Mouse (Mus musculus) adrenal gland, postnatal 14 days (tissue): ENCODE results near the gene Thada. TPM values are rescaled to one million over a fixed set of nuclear protein-coding genes. Genes with fewer than 3 reads are reported as not detected.

Experiments used
- DNase-seq: peaks from one replicate; pipeline ENCODE4 v3.0.0; 2021; ENCODE audit warnings: mixed read lengths
- total RNA-seq: library from RNA; stranded (reverse); gene quantifications from 2 replicates; pipeline ENCODE4 v1.2.3, GENCODE M21; 2021

Gene Thada
- total RNA-seq, 1 experiment from 2014 or later: 18.9 TPM

DNA sequence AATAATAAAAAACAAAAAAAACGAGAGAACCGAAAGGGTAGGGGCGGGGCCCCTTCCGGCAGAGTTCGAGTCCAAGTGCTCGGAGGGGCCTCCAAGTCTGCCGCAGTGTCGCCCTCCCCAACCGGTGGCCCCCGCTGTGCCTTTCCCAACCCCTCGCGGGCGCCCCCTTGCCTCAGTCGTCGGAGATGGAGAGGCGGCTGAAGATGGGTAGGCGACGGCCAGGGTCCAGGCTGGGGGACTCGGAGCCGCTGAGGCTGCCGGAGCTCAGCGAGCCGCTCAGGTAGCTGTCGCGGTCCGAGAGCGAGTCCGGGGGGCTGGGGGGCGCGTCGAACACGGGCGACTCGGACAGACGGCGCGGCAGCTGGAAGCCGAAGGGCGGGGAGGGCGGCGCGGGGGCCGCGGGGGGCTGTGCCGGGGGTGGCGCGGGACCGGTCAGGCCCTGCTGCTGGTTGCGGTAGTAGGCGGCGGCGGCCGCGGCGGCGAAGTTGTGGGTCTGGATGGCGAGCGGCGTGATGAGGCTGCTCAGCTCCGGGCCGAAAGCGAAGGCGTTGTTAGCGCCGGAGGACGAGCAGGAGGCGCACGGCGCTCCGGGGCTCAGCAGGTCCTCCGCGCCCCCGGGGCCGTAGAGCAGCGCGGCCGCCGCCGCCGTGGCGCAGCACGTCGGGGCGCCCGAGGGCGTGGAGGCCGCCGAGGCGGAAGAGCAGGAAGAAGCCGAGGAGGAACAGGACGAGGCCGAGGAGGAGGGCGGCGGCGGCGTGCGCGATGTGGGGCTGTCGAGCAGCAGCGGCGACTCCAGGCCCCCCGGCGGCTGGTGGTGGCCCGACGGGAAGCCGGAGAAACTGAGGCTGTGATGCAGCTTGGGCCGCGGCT lies 280.2 kb downstream of the Thada start:
- peak; percentile 78 for DNase-seq

DNA sequence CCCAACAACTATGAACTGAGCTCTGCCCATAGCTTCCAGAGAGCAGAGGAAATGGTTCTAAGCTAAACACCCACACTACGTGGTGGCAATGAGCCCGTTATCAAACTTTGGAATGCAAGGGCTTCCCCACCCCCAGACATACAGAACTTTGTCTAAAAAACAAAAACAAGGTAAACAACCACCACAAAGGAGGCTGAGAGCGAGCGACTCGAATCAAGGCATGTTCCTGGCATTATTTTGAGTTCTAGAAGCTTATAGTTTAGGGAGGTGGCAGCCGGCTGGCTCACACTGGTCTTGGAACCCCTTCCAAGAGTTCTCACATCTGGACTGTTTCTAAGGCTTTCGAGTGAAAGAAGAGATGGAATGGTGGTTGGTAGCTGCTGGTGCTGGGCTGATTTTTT lies 281.0 kb downstream of the Thada start:
- no peak for DNase-seq

DNA sequence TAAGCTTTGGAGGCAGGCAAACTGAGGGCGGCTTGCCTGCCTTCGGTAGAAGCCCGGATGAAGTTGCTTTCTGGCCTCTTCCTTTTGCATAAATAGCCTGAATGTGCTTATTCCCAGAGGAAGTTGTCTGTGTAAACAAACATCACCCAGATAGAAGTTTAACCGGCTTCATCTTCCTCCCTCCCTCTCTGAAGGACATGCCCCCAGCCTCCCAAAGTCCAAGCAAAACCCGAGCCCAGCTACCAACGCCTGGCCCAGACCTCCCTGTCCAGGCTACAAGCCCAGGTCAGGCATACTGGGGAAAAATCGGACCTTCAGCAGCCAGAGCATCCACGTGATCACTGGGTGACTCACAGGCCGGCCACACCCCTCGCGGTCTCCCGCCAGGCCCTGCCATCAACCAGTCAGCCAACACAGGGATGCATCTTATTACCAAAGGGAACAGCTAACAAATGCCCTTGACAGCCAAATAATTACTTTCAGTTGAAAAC lies 282.7 kb downstream of the Thada start:
- peak; percentile 96 for DNase-seq

DNA sequence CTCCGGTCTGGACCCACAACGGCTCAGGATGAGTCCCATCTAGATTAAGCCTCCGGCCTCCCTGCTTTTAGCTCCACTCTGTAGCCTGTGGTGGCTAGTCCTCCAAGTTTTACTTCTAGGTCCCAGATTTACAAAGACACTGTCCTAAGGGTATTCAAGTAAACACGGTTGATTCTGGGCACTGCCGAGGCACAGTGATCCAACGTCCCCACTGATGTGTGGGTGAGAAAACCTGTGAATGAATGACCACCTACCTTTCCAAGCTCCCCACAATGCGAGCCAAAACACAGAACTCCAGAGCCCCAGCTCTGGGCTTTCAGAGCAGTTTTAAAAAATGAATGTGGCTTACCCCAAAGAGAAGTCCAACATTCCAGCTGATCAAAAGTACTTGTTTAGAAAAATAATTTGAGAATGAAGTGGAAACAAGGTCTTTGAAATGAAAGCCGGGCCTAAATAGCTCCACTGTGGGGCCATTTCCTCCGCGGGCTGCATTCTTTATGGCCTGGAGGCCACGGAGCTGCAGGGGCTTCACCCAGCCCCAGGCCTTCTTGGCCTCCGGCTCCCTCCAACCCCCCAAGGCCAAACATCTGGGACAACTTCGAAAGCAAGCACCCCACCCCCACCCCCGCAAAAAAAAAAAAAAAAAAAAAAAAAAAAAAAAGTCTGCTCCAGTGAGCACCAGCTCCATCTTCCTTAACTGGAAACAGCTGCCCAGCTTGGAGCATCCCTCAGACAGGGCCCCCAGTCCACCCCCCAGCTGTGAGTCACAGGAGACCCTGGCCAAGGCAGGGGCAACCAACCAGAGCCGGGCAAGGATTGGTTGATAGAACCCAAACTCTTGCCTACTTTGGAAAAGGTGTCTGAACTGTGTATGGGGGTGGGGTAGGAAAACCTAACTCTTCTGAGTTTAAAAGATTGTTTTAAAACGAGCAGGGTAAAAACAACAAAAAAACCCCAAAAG lies 283.4 kb downstream of the Thada start:
- DNase-seq: no peak

DNA sequence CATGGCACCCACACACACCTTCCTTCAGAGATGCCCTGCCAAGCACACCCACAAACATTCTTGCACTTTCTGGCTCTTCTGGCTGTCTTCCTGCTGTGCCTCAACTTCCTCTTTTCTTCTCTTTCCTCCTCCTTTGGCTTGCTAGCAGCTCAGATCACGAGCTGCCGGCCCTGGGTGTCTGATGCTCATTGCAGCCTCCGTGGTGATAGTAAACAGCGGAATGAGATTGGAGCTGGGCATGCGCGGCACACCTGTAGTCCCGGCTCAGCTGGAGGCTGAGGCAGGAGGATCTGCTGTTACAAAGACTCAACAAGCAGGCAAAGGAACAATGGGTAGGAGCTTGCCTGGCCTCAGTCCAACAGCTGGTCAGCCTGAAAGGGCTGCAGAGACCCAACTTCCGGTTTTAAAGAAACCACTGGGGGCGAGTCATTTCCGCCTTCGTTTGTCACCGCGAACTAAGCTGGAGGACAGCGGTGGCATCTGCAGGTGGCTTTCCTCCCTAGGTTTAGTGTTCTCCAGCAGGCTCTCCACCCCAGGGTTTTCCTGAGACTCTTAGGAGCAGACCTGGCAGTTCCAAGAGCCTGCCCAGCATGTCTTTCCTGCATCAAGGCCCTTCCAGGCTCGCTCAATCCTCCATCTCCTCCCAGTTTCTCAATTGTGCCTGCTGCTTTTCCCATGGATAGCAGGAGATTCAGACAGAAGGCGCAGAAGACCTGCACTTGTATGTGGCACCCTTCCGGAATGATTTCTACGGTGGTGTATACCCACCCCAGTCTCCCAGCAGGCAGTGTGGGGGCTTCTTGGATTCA lies 284.3 kb downstream of the Thada start:
- peak; percentile 67 for DNase-seq

DNA sequence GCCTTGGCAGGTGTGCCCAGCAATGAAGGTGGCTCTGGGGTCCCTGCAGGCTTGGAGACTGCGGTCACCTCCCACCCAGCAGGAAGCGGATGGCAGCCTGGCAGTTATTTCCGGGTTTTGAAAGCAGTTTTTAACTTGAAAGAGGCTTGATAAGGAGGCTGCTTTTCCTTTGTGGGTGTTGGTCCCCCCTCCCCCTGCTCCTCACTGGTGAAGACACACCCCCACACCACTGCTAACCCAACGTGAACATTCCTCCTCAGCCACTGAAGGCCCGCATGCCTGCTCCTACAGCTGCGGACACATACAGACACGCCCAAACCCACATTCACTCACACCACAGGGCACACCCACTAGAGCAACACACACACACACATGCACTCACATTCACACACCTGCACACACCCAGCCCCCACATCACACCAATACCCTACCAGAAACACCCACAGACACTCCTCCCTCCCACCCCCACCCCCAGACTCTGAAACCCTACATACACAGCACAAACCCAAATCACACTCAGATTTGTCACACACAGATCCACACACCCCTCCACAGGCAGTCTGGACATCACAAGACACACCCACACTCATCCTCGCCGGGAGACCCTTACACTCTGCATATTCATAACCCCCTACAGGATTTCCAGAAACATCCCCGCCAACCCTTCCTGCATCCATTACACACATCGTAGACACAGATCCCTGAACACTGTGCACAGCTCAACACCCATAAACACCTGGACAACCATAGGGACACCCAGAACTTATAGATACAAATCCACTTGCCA lies 285.1 kb downstream of the Thada start:
- DNase-seq: peak; percentile 68

DNA sequence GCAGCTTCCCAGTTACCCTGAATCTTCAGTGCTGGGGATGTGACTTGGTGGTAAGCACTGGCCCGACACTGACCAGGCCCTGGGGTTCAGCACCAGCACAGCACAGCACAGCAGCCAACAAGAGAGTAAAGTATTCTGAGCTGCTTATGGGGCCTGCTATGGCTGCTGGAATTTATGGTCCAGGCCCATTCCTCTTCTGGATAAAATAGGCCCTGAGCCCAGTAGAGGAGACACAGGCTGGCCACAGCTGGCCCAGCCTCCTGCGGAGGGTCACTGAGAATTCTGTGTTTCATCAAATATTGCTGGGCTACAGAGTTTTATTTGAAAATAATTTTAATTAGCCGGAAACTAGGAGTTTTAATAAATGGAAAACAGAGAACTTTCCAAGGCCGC lies 286.0 kb downstream of the Thada start:
- no peak for DNase-seq

DNA sequence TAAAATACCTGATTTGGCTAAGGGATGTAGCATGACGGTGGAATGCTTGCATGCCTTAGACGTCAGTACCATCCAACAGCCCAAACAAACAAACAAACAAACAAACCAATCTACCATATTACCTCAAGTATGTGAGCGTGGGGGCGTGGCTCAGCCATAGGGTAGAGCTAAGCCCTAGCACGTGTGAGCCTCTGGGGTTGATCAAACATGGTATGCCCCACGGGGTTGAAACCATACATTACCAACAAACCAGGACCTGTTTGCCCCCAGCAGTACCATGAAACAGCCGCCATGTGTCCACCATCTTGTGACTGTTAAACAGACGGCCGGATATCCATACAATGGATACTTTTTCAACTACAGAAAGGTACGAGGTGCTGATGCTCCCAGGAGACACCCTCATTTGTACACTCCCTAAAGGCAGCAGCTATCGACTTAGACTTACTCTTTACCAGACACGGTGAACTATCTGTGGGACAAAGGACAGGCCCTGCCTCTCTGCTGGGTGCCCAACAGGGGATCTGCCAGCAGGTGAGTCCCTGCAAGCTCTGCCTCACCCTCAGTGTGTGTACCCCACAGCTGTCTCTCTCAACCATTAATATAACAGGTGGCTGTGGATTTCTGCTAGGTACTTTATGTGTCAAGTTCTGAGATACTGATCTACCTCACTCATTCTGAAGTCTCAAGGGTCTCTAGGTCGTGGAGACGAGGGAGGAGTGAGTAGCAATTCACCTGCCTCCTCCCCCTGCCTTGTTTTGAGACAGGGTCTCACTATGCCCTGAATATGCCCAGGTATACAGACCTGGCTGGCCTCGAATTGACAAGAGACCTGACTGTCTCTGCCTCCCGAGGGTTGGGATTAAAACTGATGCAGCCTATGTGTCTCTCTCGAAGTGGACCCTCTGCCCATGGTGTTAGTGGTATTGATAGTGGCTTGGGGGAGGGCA lies 286.7 kb downstream of the Thada start:
- DNase-seq: no peak

DNA sequence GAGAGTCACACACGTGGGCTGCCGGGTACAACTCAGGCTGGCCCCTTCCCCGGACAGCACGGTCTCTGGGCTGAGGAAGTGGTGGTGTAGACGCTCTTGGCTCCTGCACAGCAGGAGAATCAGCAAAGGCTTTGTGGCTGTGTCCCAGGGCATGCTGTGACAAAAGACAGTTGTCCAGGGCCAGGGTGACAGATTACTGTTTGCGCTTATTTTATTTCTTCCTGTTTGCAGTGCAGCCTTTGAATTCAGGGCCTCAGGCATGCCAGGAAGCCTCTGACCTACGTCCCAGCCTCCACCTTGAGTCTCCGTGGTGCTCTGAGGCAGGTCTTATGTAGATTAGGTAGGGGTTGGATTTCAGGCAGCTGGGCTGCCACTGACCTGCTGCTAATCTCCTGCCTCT lies 288.5 kb downstream of the Thada start:
- DNase-seq: peak; percentile 42

DNA sequence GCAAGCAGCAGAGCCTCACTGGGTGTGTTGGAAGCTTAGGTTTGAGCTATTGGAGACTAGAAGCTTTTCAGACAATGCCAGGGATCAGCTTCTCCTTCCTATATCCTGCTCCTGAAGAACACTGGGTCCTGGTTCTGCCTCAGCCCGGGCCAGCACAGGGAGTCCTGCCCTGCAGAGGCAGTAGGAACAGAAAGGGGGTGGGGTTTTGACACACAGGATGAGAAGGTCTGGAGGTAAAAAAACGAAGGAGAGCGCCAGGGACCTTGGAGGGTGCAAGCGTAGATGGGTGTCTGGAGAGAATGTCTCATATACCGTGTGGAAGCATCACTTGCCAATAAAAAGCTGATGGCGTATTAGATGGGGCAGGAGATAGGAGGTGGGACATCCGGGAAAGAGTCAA lies 289.6 kb downstream of the Thada start:
- DNase-seq: no peak

DNA sequence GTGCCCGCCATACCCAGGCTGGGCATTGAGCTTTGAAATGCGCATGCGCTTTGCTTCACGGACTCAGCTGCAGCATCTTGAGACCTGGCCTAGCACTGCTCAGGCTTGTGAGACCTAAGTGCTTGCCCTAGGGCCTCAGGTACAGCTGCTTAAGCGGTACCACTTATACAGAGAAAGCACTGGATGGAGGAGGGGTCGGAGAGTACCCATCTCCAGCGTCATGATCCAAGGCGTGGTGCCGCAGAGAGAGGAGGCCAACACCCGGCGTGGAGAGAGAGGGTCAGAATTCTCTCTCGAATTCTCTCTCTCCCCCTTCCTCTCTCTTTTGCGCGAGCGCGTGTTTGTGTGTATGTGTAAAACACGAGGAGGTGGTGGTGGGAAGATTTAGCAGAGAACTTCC lies 290.8 kb downstream of the Thada start:
- DNase-seq: no peak

DNA sequence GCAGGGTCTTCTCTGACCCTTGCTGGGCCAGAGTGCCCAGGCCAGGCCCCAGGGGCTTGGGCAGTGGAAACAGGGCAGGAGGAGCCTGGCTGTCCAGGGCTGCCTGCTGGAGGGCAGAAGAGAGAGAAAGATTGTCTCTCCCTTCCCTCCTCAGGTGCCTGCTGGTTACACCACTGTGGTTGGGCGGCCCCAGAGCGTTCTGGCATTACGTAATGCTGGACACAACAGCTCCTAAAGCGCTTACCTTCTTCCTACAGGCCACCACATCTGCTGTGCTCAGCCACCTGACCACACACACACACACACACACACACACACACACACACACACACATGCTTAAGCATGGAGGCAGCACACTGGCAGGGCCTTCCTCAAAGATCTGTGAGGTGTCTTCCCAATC lies 298.6 kb downstream of the Thada start:
- no peak for DNase-seq

DNA sequence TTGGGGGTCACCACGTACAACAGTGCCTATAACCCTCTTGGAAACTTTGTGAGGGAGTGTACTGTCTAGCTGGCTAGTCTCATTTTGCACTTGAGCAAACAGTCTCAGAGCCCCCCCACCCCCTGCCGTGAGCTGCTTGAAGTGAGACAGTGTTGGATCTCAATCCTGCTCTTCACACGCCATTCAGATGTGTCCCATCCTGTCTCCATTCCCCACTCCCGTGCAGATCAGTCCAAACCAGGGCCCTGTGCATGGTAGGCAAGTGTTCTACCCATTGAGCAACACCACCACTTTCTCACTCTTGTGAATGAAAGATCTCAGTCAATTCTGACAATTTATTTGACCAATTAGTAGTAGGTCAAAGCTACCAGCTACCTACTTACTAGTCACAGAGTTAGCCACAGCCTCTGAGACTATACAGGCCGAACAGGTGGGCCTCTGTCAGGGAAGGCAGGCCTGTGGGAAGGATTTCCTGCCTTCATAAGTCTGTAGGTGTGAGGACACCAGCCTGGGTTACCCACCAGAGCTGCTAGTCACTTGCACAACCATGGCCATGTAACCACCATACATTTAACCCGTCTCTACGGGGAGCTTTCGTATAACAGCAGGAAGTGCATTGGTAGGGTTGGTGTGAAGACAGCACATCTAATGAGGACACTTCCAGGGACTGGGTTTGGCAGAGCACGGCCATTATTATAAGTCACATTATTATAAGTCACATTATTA lies 299.7 kb downstream of the Thada start:
- no peak for DNase-seq

DNA sequence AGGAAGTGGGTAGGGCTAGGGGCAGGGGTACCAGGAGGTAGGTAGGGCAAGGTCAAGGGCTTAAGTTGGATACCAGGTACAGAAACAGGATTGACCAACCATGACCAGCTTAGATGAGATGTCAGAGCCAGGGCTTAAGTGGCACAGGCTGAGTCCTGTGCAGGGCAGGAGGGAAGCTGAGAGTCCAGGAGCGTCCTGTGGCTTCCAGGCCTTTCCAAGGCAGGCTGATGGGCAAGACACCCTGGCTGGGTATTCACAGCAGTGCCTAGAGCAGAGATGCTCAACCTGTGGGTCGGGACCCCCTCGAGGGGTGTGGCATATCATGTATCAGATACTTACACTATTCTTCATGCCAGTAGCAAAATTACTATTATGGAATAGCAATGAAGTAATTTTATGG lies 300.3 kb downstream of the Thada start:
- DNase-seq: no peak

DNA sequence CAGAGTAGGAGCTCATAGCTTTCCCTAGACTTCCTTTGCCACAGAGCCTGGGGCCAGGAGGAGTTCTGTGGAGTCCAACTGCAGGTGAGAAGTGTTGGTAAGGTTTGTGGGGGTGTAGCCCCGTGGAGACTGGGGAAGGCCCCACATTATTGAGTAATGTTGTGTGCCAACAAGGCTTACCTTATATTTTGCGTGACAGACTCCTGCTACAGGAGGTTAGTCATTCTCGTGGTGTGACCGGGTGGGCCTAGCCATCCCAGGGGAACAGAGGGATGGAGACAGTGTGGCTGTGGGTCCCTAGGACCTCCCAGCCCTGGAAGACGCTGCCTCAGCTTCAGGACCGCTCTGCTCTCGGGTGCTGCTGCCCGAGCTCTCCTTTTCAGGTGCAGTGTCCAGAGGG lies 301.9 kb downstream of the Thada start:
- no peak for DNase-seq

DNA sequence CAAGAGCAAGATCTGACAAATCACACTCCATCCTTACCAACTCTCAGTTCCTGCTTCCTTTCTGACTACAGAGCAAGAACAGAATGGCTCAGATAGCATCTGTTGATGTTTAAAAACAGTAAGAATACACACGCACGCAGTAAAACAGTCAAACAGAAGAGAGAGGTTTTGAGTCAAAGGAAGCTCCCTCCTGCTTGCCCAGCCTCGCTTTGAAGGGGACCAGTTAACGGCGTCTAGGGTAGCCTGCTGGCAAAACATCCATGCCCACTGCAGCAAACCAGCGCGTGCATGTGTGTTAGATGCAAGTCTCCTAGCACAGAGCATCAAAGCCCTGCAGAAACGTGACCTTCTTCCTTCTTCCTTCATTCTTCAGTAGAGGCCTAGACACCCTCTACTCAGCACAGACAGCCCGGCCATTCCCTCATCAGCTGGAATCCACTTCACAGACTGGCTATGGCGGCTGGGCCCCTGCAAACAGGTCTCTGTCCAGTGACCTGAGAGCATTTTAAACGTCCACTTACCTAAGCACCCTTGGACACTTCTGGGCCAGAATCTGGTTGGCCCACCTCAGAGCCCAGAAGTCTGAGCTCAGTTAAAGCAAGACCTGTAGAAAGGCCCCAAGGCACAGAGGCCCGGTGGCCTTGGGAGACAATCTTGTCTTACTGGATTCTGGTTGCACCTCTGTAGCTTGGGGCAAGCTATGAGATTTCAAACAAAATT lies 302.8 kb downstream of the Thada start:
- no peak for DNase-seq

DNA sequence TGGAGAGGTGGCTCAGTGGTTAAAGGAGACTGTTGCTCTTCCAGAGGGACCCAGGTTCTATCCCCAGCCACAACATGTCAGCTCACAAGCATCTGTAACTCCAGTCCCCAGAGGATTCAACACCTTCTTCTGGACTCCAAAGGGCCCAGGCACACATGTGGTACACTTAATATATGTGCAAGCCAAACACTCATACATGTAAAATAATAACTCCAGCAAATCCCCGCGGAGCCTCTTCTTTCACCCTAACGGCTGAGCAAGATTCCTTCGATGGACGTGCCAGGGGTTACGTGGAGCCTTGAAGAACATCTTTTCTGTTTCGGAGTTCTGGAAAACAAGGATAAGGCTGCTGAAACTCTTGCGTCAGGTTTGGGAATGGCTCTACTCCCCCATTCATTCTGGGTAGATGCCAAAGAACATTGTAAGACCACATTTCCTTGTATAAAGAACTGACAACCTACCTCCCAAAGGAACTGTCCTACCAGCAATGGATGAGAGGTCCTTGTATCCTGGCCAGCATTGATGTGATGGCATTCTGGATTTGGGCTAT lies 303.7 kb downstream of the Thada start:
- DNase-seq: no peak

DNA sequence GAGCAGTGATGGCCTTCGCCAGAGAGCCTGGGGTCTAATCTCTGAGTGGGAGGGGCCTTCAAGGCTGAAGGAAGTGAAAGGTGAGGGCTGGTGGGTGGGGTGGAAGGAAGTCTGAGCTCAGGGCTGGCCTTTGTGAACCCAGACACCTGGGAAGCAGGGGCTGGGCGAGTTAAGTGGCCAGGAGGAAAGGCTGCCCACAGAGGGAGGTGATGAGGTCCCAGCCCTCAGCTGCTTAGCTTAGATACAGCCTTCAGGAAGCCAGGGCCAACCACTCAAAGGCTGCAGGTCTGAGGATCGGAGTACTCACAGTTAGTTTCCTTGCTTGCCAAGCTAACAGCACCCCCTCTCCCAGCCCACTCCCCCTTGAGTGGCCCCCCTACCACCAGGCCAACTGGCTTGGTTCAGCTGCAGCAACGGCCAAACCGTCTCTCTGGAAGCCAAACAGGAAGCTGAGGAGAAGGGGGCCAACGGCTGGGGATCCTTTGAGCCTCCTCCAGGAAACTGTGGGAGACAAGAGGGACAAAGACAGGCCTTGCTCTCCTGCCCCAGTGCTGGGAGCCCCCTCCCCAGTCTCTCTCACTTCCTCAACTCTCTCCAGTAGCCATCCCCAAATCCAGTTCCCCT lies 304.7 kb downstream of the Thada start:
- no peak for DNase-seq
